Mouse (Mus musculus) limb, embryonic 14.5 days (tissue): ENCODE measurements around the gene Fgfr1op. TPM values are rescaled to one million over a fixed set of nuclear protein-coding genes. Genes with fewer than 3 reads are reported as not detected.
A peak's percentile ranks its signal among the peaks of the same experiment; 100 is the strongest.
"Not testable (repeated sequence)": the region's sequence is repeated elsewhere in the genome, so short reads cannot be mapped to it uniquely, and the experiment has no call there.

Source experiments
- ATAC-seq: fragments of 200-750 bp; cut with Nextera tagmentation; 2 replicates; pipeline ENCODE4 v1.8.0; 2017; ENCODE audit warnings: low read depth, moderate number of reproducible peaks, moderate TSS enrichment; ENCODE audit not compliant: low FRiP score
- DNase-seq: peaks from one replicate; pipeline ENCODE4 v3.0.0-alpha.2; 2015; ENCODE audit warnings: low spot score
- H3K27ac ChIP-seq: fragments of 300-500 bp; sonication (generic); replicated peaks from 2 replicates; pipeline ENCODE4 v1.5.1; 2014; ENCODE audit warnings: low read depth, mild to moderate bottlenecking, low read length, moderate library complexity, mixed read lengths
- H3K27me3 ChIP-seq: fragments of 300-500 bp; sonication (generic); 2 replicates; pipeline ENCODE4 v1.6.1; 2014; ENCODE audit warnings: low read length, mixed read lengths; ENCODE audit not compliant: control insufficient read depth, insufficient read depth
- H3K36me3 ChIP-seq: fragments of 300-500 bp; sonication (generic); 2 replicates; pipeline ENCODE4 v1.6.1; 2014; ENCODE audit warnings: mild to moderate bottlenecking, low read length, moderate library complexity, mixed read lengths; ENCODE audit not compliant: control insufficient read depth, insufficient read depth
- H3K4me1 ChIP-seq: fragments of 300-500 bp; sonication (generic); 2 replicates; pipeline ENCODE4 v1.6.1; 2014; ENCODE audit warnings: antibody characterized with exemption, low read length, mixed read lengths; ENCODE audit not compliant: control insufficient read depth, insufficient read depth
- H3K4me2 ChIP-seq: fragments of 300-500 bp; sonication (generic); replicated peaks from 2 replicates; pipeline ENCODE4 v1.6.1; 2014; ENCODE audit warnings: low read depth, mild to moderate bottlenecking, low read length, moderate library complexity; ENCODE audit not compliant: severe bottlenecking
- H3K4me3 ChIP-seq: fragments of 300-500 bp; sonication (generic); replicated peaks from 2 replicates; pipeline ENCODE4 v1.5.1; 2014; ENCODE audit warnings: low read length
- H3K9ac ChIP-seq: fragments of 300-500 bp; sonication (generic); 2 replicates; pipeline ENCODE4 v1.6.1; 2014; ENCODE audit warnings: mild to moderate bottlenecking, low read depth, low read length, moderate library complexity; ENCODE audit not compliant: severe bottlenecking
- H3K9me3 ChIP-seq: fragments of 300-500 bp; sonication (generic); 2 replicates; pipeline ENCODE4 v1.6.1; 2016; ENCODE audit warnings: low read length; ENCODE audit not compliant: control insufficient read depth
- WGBS: fragments of 180-500 bp; shearing (Covaris S2); extraction: QIAGEN DNeasy Blood & Tissue Kit; methylation state at CpG from one replicate; pipeline ENCODE4 v1.1.7; 2014; 5-methylcytosine and 5-hydroxymethylcytosine counted together
- polyA plus RNA-seq, 2 experiments: library from polyadenylated mRNA; depleted of rRNA in 1 of 2; stranded (reverse) in 1 of 2; unstranded in 1 of 2; fragments of >200 nt; fragmentation: Nextera tagmentation in 1 of 2; extraction: Ambion mirVana in 1 of 2; gene quantifications; 2 replicates each; pipeline versions ENCODE4 v1.2.1 to v1.2.3; 2012 to 2014

Gene Fgfr1op
- polyA plus RNA-seq (2012; rRNA removed) (12.5 and 16.4 TPM in 2 replicates), polyA plus RNA-seq (2014; fragmentation: Nextera tagmentation; extraction: Ambion mirVana) (30.7 and 32.5 TPM in 2 replicates)

DNA sequence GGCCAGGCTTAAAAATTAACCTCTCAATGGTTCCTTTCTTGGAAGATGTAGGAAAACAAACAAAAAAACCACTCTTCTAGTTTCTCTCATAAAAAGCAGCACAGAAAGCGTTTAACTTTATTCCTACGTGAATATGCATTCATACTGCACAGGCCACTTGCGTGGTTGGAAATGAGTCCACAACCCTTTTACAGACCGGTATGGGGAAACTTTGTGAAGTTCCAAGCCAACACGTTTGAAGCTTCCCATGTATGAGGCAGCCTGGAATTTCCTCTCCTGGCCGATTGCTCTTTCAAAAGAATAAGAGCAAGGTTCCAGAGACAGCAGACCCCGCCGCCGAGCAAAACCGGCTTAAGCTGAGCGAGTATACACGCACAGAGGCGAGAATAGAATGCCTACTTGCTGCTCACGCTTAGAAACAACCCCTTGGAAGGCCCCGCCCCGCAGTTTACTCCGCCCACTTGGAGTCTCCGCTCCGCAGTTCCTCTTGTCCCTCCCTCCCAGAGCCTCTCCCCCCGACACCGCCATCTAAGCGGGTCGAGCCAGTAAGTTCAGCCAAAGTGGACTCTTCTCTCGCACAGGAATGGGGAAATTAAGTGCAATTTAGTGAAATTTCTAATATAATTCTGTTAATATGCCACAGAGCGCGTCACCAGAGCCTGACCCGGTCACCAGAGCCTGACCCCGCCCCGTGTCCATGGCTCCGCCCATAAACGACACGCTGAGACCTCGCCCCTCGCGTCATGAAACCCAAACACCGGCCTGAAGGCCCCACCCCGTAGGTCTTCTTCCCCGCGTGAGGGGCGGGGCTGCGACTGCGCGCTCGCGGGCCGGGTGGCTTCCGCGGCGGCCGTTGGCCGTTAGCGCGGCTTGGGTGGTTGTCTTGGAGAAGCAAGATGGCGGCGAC is at the start of gene Fgfr1op:
Fgfr1op (plus strand) TSS at position 801 of the 907 bp plus-strand sequence.
- 1% methylated on average over 10 of the region's 55 CpGs for WGBS
- not testable (repeated sequence) for DNase-seq, H3K36me3 ChIP-seq, H3K4me1 ChIP-seq, H3K9me3 ChIP-seq, H3K27ac ChIP-seq, H3K27me3 ChIP-seq
- Histone ChIP-seq H3K9ac (peak within 1 kb of the TSS; percentile 44), H3K4me2 (peak within 1 kb of the TSS; percentile 39), H3K4me3 (peak within 1 kb of the TSS; percentile 45)
- peak; percentile 99 for ATAC-seq

GRCm38 (mm10) chr17:8116378-8116777 is 48.9 kb upstream of the Fgfr1op start:
- not testable (repeated sequence) for H3K9ac ChIP-seq, H3K4me3 ChIP-seq, H3K36me3 ChIP-seq, H3K4me1 ChIP-seq, H3K4me2 ChIP-seq, H3K9me3 ChIP-seq, DNase-seq, H3K27ac ChIP-seq, H3K27me3 ChIP-seq
- WGBS = 72% methylated on average over 5 of the region's 11 CpGs
- ATAC-seq = 0 out of 2 replicates have a peak, but pooled peaks have one; percentile 2

- WGBS = no CpG with 5 or more reads among the region's 6 CpGs
Measured at GRCm38 (mm10) chr17:8116928-8117327, 48.4 kb upstream of the Fgfr1op start.

GRCm38 (mm10) chr17:8122974-8123373 is 42.3 kb upstream of the Fgfr1op start:
- DNase-seq, H3K36me3 ChIP-seq, H3K9me3 ChIP-seq, H3K27me3 ChIP-seq, H3K4me3 ChIP-seq, ATAC-seq, H3K4me2 ChIP-seq, H3K27ac ChIP-seq, H3K4me1 ChIP-seq, H3K9ac ChIP-seq: not testable (repeated sequence)
- no CpG with 5 or more reads among the region's 3 CpGs for WGBS

More at GRCm38 (mm10) chr17:8116928-8117327, 48.4 kb upstream of the Fgfr1op start:
- not testable (repeated sequence) for H3K27me3 ChIP-seq, DNase-seq, H3K9me3 ChIP-seq, H3K27ac ChIP-seq, H3K9ac ChIP-seq, H3K36me3 ChIP-seq, H3K4me3 ChIP-seq, H3K4me1 ChIP-seq, H3K4me2 ChIP-seq
- peak; percentile 79 for ATAC-seq

DNA sequence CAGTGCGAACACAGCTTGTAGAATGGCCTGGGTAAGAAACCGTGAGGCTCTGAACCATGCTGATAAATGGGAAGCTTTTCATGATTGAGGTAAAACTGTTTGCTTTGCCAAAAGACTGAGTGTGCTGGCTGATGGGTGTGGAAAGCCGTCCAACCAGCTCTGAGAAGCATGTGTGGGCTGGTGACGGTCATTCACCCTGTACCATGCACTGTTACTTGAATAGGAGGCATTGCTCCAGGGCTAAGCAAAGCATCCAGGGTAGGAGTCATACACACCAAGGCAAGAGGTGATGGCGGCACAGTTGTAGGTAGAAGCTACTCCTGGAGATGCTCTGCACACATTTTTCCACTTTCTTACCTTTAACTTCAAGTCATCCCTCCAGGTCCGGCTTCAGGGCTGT is 40.7 kb upstream of the Fgfr1op start:
- 100% methylated on average over 1 of the region's 6 CpGs for WGBS
- not testable (repeated sequence) for H3K27me3 ChIP-seq, ATAC-seq, H3K27ac ChIP-seq, H3K9me3 ChIP-seq, DNase-seq, H3K9ac ChIP-seq, H3K4me1 ChIP-seq, H3K36me3 ChIP-seq, H3K4me2 ChIP-seq, H3K4me3 ChIP-seq

- not testable (repeated sequence) for H3K9me3 ChIP-seq, H3K36me3 ChIP-seq, H3K4me3 ChIP-seq, H3K4me1 ChIP-seq, H3K27ac ChIP-seq, DNase-seq, H3K9ac ChIP-seq, ATAC-seq, H3K27me3 ChIP-seq, H3K4me2 ChIP-seq
- WGBS = no CpG with 5 or more reads among the region's 7 CpGs
Measured at GRCm38 (mm10) chr17:8128326-8128993, 36.8 kb upstream of the Fgfr1op start.

GRCm38 (mm10) chr17:8129578-8129977 is 35.7 kb upstream of the Fgfr1op start:
- not testable (repeated sequence) for H3K4me2 ChIP-seq, H3K9me3 ChIP-seq, H3K27me3 ChIP-seq, H3K9ac ChIP-seq, H3K36me3 ChIP-seq, H3K4me1 ChIP-seq, ATAC-seq, H3K27ac ChIP-seq, H3K4me3 ChIP-seq, DNase-seq
- WGBS = 90% methylated on average over 9 of the region's 9 CpGs

GRCm38 (mm10) chr17:8130849-8131248 is 34.5 kb upstream of the Fgfr1op start:
- no CpG with 5 or more reads among the region's 6 CpGs for WGBS
- H3K4me3 ChIP-seq, H3K36me3 ChIP-seq, H3K9ac ChIP-seq, H3K27ac ChIP-seq, H3K27me3 ChIP-seq, H3K9me3 ChIP-seq, DNase-seq, H3K4me1 ChIP-seq, H3K4me2 ChIP-seq, ATAC-seq: not testable (repeated sequence)
